Mouse (Mus musculus): ENCODE results near the gene Cul4a. TPM values are rescaled to one million over a fixed set of nuclear protein-coding genes. Genes with fewer than 3 reads are reported as not detected.

Cul4a gene
- polyA plus RNA-seq, 1 experiment = 61.3 TPM

GRCm38 (mm10) chr8:13105908-13106551, 609 bp downstream of the Cul4a start:
- peak overlapping the region; percentile 96 for H3K4me2 ChIP-seq (ENCODE audit: low read depth)

GRCm38 (mm10) chr8:13107990-13108638, 2.7 kb downstream of the Cul4a start:
- H3K4me2 ChIP-seq (ENCODE audit: low read depth) = peak overlapping the region; percentile 43

More at GRCm38 (mm10) chr8:13105908-13106551, 609 bp downstream of the Cul4a start:
- TF ChIP-seq REST (IDR thresholded peaks at IDR 0.05; ENCODE audit: insufficient read depth, insufficient read length) = no peak
- TF ChIP-seq E2F4 (IDR thresholded peaks at IDR 0.05; ENCODE audit: insufficient read depth) = no peak
- no peak for TF ChIP-seq MAX (IDR thresholded peaks at IDR 0.05; ENCODE audit: low read depth)
- peak in 1 of 3 experiments; percentile 44 for TF ChIP-seq MYOD1 (IDR thresholded peaks at IDR 0.05; ENCODE audit: control insufficient read depth in 1 of 3, insufficient read length in 2 of 3, low read depth in 2 of 3)
- Histone ChIP-seq H3K79me2 (ENCODE audit: control insufficient read depth, insufficient read depth) (peaks cover 80% of the 10 kb centered on the region), H3K27me3 (ENCODE audit: control insufficient read depth, insufficient read depth, insufficient read length) (no peaks in the 10 kb centered on the region), H3ac (ENCODE audit: control insufficient read depth, insufficient read length) (peak overlapping the region; percentile 72), H3K36me3 (ENCODE audit: control insufficient read depth, insufficient read depth) (no peaks in the 10 kb centered on the region), H3K4me3 (peak overlapping the region; percentile 86)

GRCm38 (mm10) chr8:13108967-13109366, 3.5 kb downstream of the Cul4a start:
- no peak overlapping the region for H3ac ChIP-seq (ENCODE audit: control insufficient read depth, insufficient read length)
- TF ChIP-seq SRF (IDR thresholded peaks at IDR 0.05; ENCODE audit: control insufficient read depth, insufficient read length, low read depth) = no peak
- TF ChIP-seq POLR2A (IDR thresholded peaks at IDR 0.05; ENCODE audit: insufficient read length, low read depth) = no peak
- no peak for TF ChIP-seq MYOG (IDR thresholded peaks at IDR 0.05; ENCODE audit: control insufficient read depth in 1 of 3, insufficient read depth in 1 of 3, insufficient read length in 2 of 3, low read depth in 2 of 3)
- TF ChIP-seq REST (IDR thresholded peaks at IDR 0.05; ENCODE audit: insufficient read depth, insufficient read length) = no peak
- no peak for TF ChIP-seq POLR2AphosphoS2 (IDR thresholded peaks at IDR 0.05; ENCODE audit: insufficient read length, low read depth)
- TF ChIP-seq MAX (IDR thresholded peaks at IDR 0.05; ENCODE audit: low read depth) = no peak
- no peak overlapping the region for H3K4me3 ChIP-seq
- peaks cover 2% of the 10 kb centered on the region for H3K36me3 ChIP-seq (ENCODE audit: control insufficient read depth, insufficient read depth)
- H3K79me2 ChIP-seq (ENCODE audit: control insufficient read depth, insufficient read depth) = peaks cover 86% of the 10 kb centered on the region
- no peaks in the 10 kb centered on the region for H3K27me3 ChIP-seq (ENCODE audit: control insufficient read depth, insufficient read depth, insufficient read length)
- H3K4me2 ChIP-seq (ENCODE audit: low read depth) = peak overlapping the region; percentile 39

More at GRCm38 (mm10) chr8:13107990-13108638, 2.7 kb downstream of the Cul4a start:
- H3K27me3 ChIP-seq (ENCODE audit: control insufficient read depth, insufficient read depth, insufficient read length) = no peaks in the 10 kb centered on the region
- H3K79me2 ChIP-seq (ENCODE audit: control insufficient read depth, insufficient read depth) = peaks cover 86% of the 10 kb centered on the region
- no peak for TF ChIP-seq POLR2A (IDR thresholded peaks at IDR 0.05; ENCODE audit: insufficient read length, low read depth)
- TF ChIP-seq MYOG (IDR thresholded peaks at IDR 0.05; ENCODE audit: control insufficient read depth in 1 of 3, insufficient read depth in 1 of 3, insufficient read length in 2 of 3, low read depth in 2 of 3) = peak in 1 of 3 experiments; percentile 5
- no peak for TF ChIP-seq REST (IDR thresholded peaks at IDR 0.05; ENCODE audit: insufficient read depth, insufficient read length)
- no peak overlapping the region for H3K4me3 ChIP-seq
- H3K36me3 ChIP-seq (ENCODE audit: control insufficient read depth, insufficient read depth) = no peaks in the 10 kb centered on the region
- H3ac ChIP-seq (ENCODE audit: control insufficient read depth, insufficient read length) = no peak overlapping the region

- no peak overlapping the region for H3K4me3 ChIP-seq
- H3ac ChIP-seq (ENCODE audit: control insufficient read depth, insufficient read length) = no peak overlapping the region
- H3K4me2 ChIP-seq (ENCODE audit: low read depth) = peak overlapping the region; percentile 39
- peaks cover 86% of the 10 kb centered on the region for H3K79me2 ChIP-seq (ENCODE audit: control insufficient read depth, insufficient read depth)
- H3K27me3 ChIP-seq (ENCODE audit: control insufficient read depth, insufficient read depth, insufficient read length) = no peaks in the 10 kb centered on the region
- TF ChIP-seq MAX (IDR thresholded peaks at IDR 0.05; ENCODE audit: low read depth) = no peak
- no peak for TF ChIP-seq REST (IDR thresholded peaks at IDR 0.05; ENCODE audit: insufficient read depth, insufficient read length)
- no peak for TF ChIP-seq USF1 (IDR thresholded peaks at IDR 0.05; ENCODE audit: low read depth)
- TF ChIP-seq POLR2AphosphoS2 (IDR thresholded peaks at IDR 0.05; ENCODE audit: insufficient read length, low read depth) = no peak
- TF ChIP-seq TCF3 (IDR thresholded peaks at IDR 0.05; ENCODE audit: insufficient read length, low read depth) = no peak
- no peak for TF ChIP-seq MYOD1 (IDR thresholded peaks at IDR 0.05; ENCODE audit: control insufficient read depth in 1 of 3, insufficient read length in 2 of 3, low read depth in 2 of 3)
- no peak for TF ChIP-seq E2F4 (IDR thresholded peaks at IDR 0.05; ENCODE audit: insufficient read depth)
- TF ChIP-seq MYOG (IDR thresholded peaks at IDR 0.05; ENCODE audit: control insufficient read depth in 1 of 3, insufficient read depth in 1 of 3, insufficient read length in 2 of 3, low read depth in 2 of 3) = no peak
- no peak for TF ChIP-seq POLR2A (IDR thresholded peaks at IDR 0.05; ENCODE audit: insufficient read length, low read depth)
- no peak for TF ChIP-seq TCF12 (IDR thresholded peaks at IDR 0.05; ENCODE audit: insufficient read depth, poor library complexity, severe bottlenecking)
- TF ChIP-seq SRF (IDR thresholded peaks at IDR 0.05; ENCODE audit: control insufficient read depth, insufficient read length, low read depth) = no peak
- TF ChIP-seq CEBPB (IDR thresholded peaks at IDR 0.05; ENCODE audit: insufficient read depth, poor library complexity, severe bottlenecking) = no peak
- H3K36me3 ChIP-seq (ENCODE audit: control insufficient read depth, insufficient read depth) = peaks cover 5% of the 10 kb centered on the region
These were observed 4.1 kb downstream of the Cul4a start for GRCm38 (mm10) chr8:13109416-13109960.

- Histone ChIP-seq H3K4me2 (ENCODE audit: low read depth) (no peak overlapping the region), H3K79me2 (ENCODE audit: control insufficient read depth, insufficient read depth) (peaks cover 84% of the 10 kb centered on the region), H3ac (ENCODE audit: control insufficient read depth, insufficient read length) (no peak overlapping the region), H3K27me3 (ENCODE audit: control insufficient read depth, insufficient read depth, insufficient read length) (no peaks in the 10 kb centered on the region), H3K36me3 (ENCODE audit: control insufficient read depth, insufficient read depth) (peaks cover 10% of the 10 kb centered on the region), H3K4me3 (no peak overlapping the region)
- TF ChIP-seq USF1 (IDR thresholded peaks at IDR 0.05; ENCODE audit: low read depth) (no peak), SRF (IDR thresholded peaks at IDR 0.05; ENCODE audit: control insufficient read depth, insufficient read length, low read depth) (no peak), MYOD1 (IDR thresholded peaks at IDR 0.05; ENCODE audit: control insufficient read depth in 1 of 3, insufficient read length in 2 of 3, low read depth in 2 of 3) (no peak), TCF12 (IDR thresholded peaks at IDR 0.05; ENCODE audit: insufficient read depth, poor library complexity, severe bottlenecking) (no peak), REST (IDR thresholded peaks at IDR 0.05; ENCODE audit: insufficient read depth, insufficient read length) (no peak), MAX (IDR thresholded peaks at IDR 0.05; ENCODE audit: low read depth) (no peak), CEBPB (IDR thresholded peaks at IDR 0.05; ENCODE audit: insufficient read depth, poor library complexity, severe bottlenecking) (no peak), E2F4 (IDR thresholded peaks at IDR 0.05; ENCODE audit: insufficient read depth) (no peak), MYOG (IDR thresholded peaks at IDR 0.05; ENCODE audit: control insufficient read depth in 1 of 3, insufficient read depth in 1 of 3, insufficient read length in 2 of 3, low read depth in 2 of 3) (no peak), POLR2AphosphoS2 (IDR thresholded peaks at IDR 0.05; ENCODE audit: insufficient read length, low read depth) (no peak), POLR2A (IDR thresholded peaks at IDR 0.05; ENCODE audit: insufficient read length, low read depth) (no peak), TCF3 (IDR thresholded peaks at IDR 0.05; ENCODE audit: insufficient read length, low read depth) (no peak)
These were observed 6.5 kb downstream of the Cul4a start for GRCm38 (mm10) chr8:13111917-13112316.
